Mouse (Mus musculus) limb, embryonic 15.5 days (tissue): ENCODE results near the gene Rhog. TPM values are rescaled to one million over a fixed set of nuclear protein-coding genes. Genes with fewer than 3 reads are reported as not detected.

ENCODE experiments used
- ATAC-seq: fragments of 200-750 bp; cut with Nextera tagmentation; 2 replicates; pipeline ENCODE4 v1.8.0; 2017; ENCODE audit warnings: low read depth, moderate TSS enrichment; ENCODE audit not compliant: insufficient number of reproducible peaks, low FRiP score, low TSS enrichment
- H3K27ac ChIP-seq: fragments of 300-500 bp; sonication (generic); 2 replicates; pipeline ENCODE4 v1.5.1; 2015; ENCODE audit warnings: moderate library complexity, mild to moderate bottlenecking, inconsistent platforms
- H3K27me3 ChIP-seq: fragments of 300-500 bp; sonication (generic); 2 replicates; pipeline ENCODE4 v1.6.1; 2015; ENCODE audit warnings: inconsistent platforms
- H3K36me3 ChIP-seq: fragments of 300-500 bp; sonication (generic); 2 replicates; pipeline ENCODE4 v1.6.1; 2015; ENCODE audit warnings: inconsistent platforms
- H3K4me1 ChIP-seq: fragments of 300-500 bp; sonication (generic); 2 replicates; pipeline ENCODE4 v1.6.1; 2015; ENCODE audit warnings: inconsistent platforms
- H3K4me2 ChIP-seq: fragments of 300-500 bp; sonication (generic); 2 replicates; pipeline ENCODE4 v1.6.1; 2015; ENCODE audit warnings: mild to moderate bottlenecking, inconsistent platforms
- H3K4me3 ChIP-seq: fragments of 300-500 bp; sonication (generic); 2 replicates; pipeline ENCODE4 v1.5.1; 2015; ENCODE audit warnings: mild to moderate bottlenecking, inconsistent platforms
- H3K9ac ChIP-seq: fragments of 300-500 bp; sonication (generic); 2 replicates; pipeline ENCODE4 v1.6.1; 2015; ENCODE audit warnings: inconsistent platforms
- H3K9me3 ChIP-seq: fragments of 300-500 bp; sonication (generic); 2 replicates; pipeline ENCODE4 v1.6.1; 2016; ENCODE audit warnings: inconsistent platforms
- WGBS: fragments of 180-500 bp; shearing (Covaris S2); methylation state at CpG from one replicate; pipeline ENCODE4 v1.1.7; 2015; 5-methylcytosine and 5-hydroxymethylcytosine counted together
- polyA plus RNA-seq: library from polyadenylated mRNA; unstranded; fragments of >200 nt; fragmentation: Nextera tagmentation; extraction: Ambion mirVana; gene quantifications from 2 replicates; pipeline ENCODE4 v1.2.1, GENCODE M21; 2015

Gene Rhog
- polyA plus RNA-seq, 1 experiment from 2014 or later = 65.2 TPM

DNA sequence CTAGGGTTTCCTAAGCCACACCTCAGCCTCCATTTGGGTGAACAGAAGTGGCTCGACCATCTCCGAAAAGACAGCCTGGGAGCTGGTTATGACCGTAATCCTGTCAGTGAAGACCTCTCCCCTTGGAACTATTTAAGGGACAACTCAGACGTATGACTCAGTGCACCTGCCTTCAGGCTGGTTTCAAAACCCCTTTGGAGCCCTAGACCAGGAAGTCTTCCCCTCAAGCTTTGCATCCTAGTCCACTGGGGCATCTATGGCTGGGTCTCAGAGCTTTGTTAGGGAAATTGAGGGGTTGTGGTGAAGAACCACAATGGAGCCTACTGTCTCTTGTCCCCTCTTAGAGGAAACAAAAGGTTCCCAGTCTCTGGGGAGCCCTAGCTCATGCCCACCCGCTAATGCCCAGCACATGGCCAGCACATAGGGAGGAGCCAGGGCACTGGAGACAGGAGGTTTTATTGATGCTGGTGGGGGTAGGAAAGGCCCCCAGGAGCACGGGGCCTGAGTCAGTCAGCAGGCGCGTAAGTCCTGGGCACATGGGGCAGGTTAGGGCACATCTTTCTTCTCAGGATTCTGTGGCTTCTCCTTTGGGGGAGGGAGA is 17.1 kb downstream of the Rhog start:
- Histone ChIP-seq H3K4me2 (no peak overlapping the region), H3K9me3 (no peaks in the 10 kb centered on the region), H3K4me1 (no peaks in the 10 kb centered on the region), H3K4me3 (no peak overlapping the region), H3K9ac (no peak overlapping the region), H3K27me3 (no peaks in the 10 kb centered on the region), H3K36me3 (peaks cover 68% of the 10 kb centered on the region), H3K27ac (no peak overlapping the region; the same call in 1 of the 2 replicates)
- WGBS = 83% methylated on average over 8 of the region's 8 CpGs
- ATAC-seq = no peak

DNA sequence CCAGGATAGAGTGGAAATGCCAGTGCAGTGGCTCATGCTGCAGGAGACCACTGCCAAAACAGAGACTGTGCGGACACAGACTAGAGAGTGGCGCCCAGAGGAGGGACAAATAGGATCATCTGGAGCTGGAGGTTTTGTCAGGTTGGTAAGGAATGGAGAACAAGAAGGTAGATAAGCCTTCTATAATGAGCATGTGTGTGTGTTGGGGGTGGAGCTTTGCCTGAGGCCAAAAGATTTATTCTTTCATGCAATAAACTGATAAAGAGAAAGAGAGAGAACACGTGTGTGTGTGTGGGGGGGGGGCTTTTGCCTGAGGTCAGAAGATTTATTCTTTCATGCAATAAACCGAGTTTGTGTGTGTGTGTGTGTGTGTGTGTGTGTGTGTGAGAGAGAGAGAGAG is 22.8 kb downstream of the Rhog start:
- no peak overlapping the region for H3K27ac ChIP-seq
- H3K9me3 ChIP-seq = no peaks in the 10 kb centered on the region
- no peak overlapping the region for H3K9ac ChIP-seq
- H3K4me2 ChIP-seq = no peak overlapping the region
- no peaks in the 10 kb centered on the region for H3K4me1 ChIP-seq
- no peak for ATAC-seq
- H3K36me3 ChIP-seq = peaks cover 74% of the 10 kb centered on the region
- 68% methylated on average over 4 of the region's 4 CpGs for WGBS
- H3K4me3 ChIP-seq = no peak overlapping the region
- H3K27me3 ChIP-seq = no peaks in the 10 kb centered on the region

- Histone ChIP-seq H3K27ac (no peak overlapping the region), H3K36me3 (peaks cover 54% of the 10 kb centered on the region), H3K9me3 (no peaks in the 10 kb centered on the region), H3K4me3 (no peak overlapping the region), H3K4me2 (no peak overlapping the region), H3K4me1 (no peaks in the 10 kb centered on the region), H3K9ac (no peak overlapping the region), H3K27me3 (no peaks in the 10 kb centered on the region)
- WGBS = 88% methylated on average over 6 of the region's 6 CpGs
- no peak for ATAC-seq
Observed at GRCm38 (mm10) chr7:102229814-102230213, 26.0 kb downstream of the Rhog start.

DNA sequence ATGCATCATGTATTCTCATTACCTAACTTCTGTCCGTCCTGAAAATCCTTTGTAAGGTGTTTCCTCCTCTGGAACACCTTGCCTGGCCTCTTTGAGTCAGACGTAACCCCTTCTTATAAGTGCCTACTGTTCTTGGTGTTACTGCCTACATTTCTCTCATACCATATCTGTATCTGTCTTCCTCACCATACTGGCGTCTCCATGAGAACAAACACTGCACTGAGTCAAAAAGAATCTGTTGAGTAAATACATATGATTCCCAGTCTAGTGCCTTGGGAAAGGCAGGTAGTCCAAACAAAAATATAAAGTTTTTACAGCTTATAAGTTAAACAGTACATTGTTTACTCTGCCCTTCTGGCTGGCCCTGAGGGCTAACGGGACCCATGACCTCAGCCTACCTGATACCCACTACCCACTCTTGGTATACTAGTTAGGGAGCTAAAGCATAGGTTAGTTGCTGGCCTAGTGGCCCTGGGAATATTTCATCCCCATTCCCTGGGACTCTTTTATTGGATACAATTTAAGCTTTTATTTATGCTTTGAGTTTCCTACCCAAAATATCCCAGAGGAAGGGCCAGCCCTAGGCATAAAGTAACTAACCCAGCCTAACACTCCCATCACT is 27.7 kb downstream of the Rhog start:
- ATAC-seq = no peak
- WGBS = 88% methylated on average over 4 of the region's 4 CpGs
- no peaks in the 10 kb centered on the region for H3K9me3 ChIP-seq
- H3K4me3 ChIP-seq = no peak overlapping the region
- no peaks in the 10 kb centered on the region for H3K27me3 ChIP-seq
- H3K9ac ChIP-seq = no peak overlapping the region
- no peak overlapping the region for H3K4me2 ChIP-seq
- H3K4me1 ChIP-seq = no peaks in the 10 kb centered on the region
- peaks cover 44% of the 10 kb centered on the region for H3K36me3 ChIP-seq
- no peak overlapping the region for H3K27ac ChIP-seq

DNA sequence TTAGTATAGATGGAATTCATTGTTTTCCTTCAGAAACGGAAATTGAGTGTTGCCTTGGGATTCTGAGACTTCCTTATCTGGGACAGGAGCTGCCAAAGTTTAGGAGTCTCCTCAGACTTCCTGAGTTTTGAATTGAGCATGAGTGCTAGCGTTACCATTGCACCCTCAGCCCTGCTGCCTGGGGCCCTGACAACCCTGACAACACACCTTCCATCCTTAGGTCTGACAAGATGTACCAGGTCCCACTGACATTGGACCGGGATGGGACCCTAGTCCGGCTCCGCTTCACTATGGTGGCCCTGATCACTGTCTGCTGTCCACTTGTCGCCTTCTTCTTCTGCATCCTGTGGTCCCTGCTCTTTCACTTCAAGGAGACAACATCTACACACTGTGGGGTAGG is 29.8 kb downstream of the Rhog start:
- no peak overlapping the region for H3K9ac ChIP-seq
- no peak overlapping the region for H3K4me2 ChIP-seq
- no peak for ATAC-seq
- H3K9me3 ChIP-seq = no peaks in the 10 kb centered on the region
- peaks cover 26% of the 10 kb centered on the region for H3K36me3 ChIP-seq
- H3K4me1 ChIP-seq = no peaks in the 10 kb centered on the region
- H3K27ac ChIP-seq = no peak overlapping the region
- H3K4me3 ChIP-seq = no peak overlapping the region
- H3K27me3 ChIP-seq = no peaks in the 10 kb centered on the region
- whole genome bisulfite sequencing = 86% methylated on average over 6 of the region's 6 CpGs

DNA sequence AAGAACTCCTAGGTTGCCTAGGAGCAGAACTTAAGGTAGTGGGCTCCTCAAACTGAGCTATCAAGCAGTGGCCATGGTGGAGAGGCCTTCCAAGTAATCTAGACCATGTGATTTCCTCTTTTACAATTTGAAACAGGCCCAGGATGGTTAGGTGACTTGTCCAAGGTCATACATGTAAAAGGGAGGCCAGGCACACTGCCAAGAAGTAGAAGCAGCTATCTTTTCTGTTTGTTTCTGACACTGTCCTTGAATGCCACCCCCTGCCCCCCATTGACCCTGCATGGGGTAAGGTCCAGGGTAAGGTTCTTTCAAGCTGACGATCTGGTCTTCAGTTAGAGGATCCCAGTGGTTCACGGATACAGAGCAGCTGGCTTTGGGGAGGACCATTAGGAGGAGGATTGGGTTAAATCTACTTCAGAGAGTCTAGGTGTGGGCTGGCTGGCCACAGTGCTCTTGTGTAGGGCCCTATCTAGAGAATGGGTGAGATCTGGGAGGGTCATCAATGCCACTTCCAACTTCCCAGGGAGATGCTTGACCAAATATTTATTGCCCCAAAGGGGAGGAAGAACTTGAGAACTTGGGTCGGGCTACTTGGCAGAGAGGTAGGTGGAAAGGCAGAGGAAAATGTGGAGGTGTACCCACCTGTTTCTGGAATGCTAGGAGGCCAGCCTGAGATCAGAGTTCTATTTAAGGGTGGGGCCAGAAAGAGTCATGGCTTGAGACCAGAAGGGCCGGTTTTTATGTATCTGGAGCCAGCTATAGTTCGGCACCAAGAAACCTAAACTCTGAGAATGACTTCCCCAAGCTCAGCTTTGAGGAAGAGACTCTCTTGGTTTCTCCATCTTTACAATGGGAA is 31.7 kb downstream of the Rhog start:
- H3K36me3 ChIP-seq = peaks cover 20% of the 10 kb centered on the region
- H3K27me3 ChIP-seq = no peaks in the 10 kb centered on the region
- no peak overlapping the region for H3K9ac ChIP-seq
- 0 out of 2 replicates have a peak overlapping the region, but pooled peaks have one; percentile 1 for H3K4me3 ChIP-seq
- H3K4me1 ChIP-seq = no peaks in the 10 kb centered on the region
- H3K9me3 ChIP-seq = no peaks in the 10 kb centered on the region
- ATAC-seq = no peak
- H3K4me2 ChIP-seq = 0 out of 2 replicates have a peak overlapping the region, but pooled peaks have one; percentile 77
- 71% methylated on average over 5 of the region's 5 CpGs for WGBS
- H3K27ac ChIP-seq = 0 out of 2 replicates have a peak overlapping the region, but pooled peaks have one; percentile 5

DNA sequence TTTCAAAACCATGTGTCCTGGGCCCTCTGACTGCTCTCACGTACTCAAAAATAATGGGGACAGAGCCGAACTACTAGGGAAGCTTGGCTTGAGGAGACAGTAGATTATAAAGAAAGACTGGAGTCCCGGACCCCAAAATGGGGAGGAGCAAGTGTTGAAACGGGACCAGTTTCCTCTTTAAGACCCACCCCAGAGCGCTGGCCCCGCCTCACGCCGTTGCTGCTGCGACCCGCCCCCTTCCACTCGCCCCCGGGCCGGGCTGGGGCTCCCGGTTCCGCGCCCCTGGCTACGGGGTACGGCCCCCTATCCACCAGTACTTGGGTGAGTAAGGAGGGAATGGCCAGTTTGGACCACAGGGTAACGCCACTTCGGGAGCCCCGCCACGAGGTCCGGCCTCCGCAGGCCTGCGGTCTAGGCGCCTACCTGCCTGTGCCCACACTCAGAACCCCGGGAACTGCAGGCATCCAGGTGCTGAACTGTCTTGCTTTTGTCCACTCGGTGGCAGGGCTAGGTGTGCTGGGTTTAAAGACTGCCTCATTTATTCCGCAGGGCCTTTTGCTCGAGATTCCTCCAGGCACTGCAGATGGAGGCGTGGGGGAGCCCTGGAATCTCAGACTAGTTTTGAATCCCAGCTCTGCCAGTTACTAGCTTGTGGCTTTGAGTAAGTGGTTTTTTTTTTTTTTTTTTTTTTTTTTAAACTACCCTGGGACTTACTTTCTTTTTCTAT is 32.9 kb downstream of the Rhog start:
- Histone ChIP-seq H3K27me3 (no peaks in the 10 kb centered on the region), H3K9me3 (no peaks in the 10 kb centered on the region), H3K27ac (peak overlapping the region; percentile 91), H3K4me2 (peak overlapping the region; percentile 77), H3K4me1 (no peaks in the 10 kb centered on the region), H3K9ac (peak overlapping the region; percentile 72), H3K4me3 (peak overlapping the region; percentile 78), H3K36me3 (peaks cover 12% of the 10 kb centered on the region)
- ATAC-seq = peak; percentile 70
- WGBS = under 1% methylated on average over 30 of the region's 31 CpGs

DNA sequence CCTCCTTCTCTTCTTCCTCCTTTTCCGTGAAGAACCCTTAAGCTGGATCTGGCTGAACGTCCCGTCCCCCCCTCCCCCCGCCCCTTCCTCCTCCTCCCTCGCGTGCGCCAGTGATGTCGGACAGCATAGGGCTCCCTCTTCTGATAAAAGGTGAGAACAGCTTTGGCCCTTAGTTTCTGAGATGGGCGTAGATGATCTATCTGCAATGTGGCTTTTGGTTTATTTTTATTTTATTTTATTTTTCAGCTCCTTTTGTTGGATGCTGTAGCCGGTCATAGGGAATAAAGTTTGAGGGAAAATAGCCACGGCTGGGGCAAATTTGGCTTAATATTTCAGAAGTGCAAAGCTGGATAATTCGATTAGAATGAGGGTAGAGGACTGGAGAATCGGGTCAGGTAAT is 33.5 kb downstream of the Rhog start:
- under 1% methylated on average over 9 of the region's 13 CpGs for WGBS

GRCm38 (mm10) chr7:102221899-102222298 is 34.0 kb downstream of the Rhog start:
- Histone ChIP-seq H3K4me3 (no peak overlapping the region), H3K36me3 (peaks cover 4% of the 10 kb centered on the region; the same call in 1 of the 2 replicates), H3K27me3 (no peaks in the 10 kb centered on the region), H3K4me1 (no peaks in the 10 kb centered on the region), H3K27ac (no peak overlapping the region), H3K4me2 (peak overlapping the region; percentile 77; the same call in 1 of the 2 replicates), H3K9ac (no peak overlapping the region), H3K9me3 (no peaks in the 10 kb centered on the region)
- no peak for ATAC-seq
- WGBS = 38% methylated on average over 1 of the region's 1 CpGs

More for the DNA sequence above, 33.5 kb downstream of the Rhog start:
- Histone ChIP-seq H3K27me3 (no peaks in the 10 kb centered on the region), H3K36me3 (peaks cover 7% of the 10 kb centered on the region; the same call in 1 of the 2 replicates), H3K9me3 (no peaks in the 10 kb centered on the region), H3K9ac (peak overlapping the region; percentile 72; the same call in 1 of the 2 replicates), H3K27ac (peak overlapping the region; percentile 91), H3K4me3 (peak overlapping the region; percentile 78), H3K4me1 (no peaks in the 10 kb centered on the region), H3K4me2 (peak overlapping the region; percentile 77)
- ATAC-seq = no peak

DNA sequence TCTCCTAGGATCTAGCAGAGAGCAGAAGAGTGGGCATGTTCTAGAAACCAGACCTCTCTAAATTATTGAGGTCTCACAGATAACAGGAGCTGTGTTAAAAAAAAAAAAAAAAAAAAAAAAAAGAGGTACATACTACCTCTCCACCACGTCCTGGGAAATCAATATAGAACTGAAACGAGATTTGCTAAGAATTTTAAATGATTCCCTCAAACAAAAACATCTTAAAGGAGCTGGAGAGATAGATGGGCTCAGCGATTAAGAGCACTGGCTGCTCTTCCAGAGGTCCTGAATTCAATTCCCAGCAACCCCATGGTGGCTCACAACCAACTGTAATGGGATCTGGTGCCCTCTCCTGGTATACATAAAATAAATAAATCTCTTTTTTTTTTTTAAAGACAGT is 44.8 kb downstream of the Rhog start:
- Histone ChIP-seq H3K9me3 (no peaks in the 10 kb centered on the region), H3K9ac (peak overlapping the region; percentile 39; the same call in 1 of the 2 replicates), H3K27me3 (no peaks in the 10 kb centered on the region), H3K36me3 (no peaks in the 10 kb centered on the region), H3K4me2 (peak overlapping the region; percentile 62), H3K4me1 (peaks cover 10% of the 10 kb centered on the region), H3K4me3 (peak overlapping the region; percentile 85), H3K27ac (peak overlapping the region; percentile 93)
- ATAC-seq = no peak
- WGBS = 68% methylated on average over 3 of the region's 3 CpGs
